Mouse (Mus musculus) c-Kit-positive CD71-negative TER-119-negative erythroid progenitor cells, embryonic 14.5 days (primary cell): ENCODE measurements around the gene Pcnx.

Experiments
- DNase-seq: peaks from one replicate; pipeline ENCODE4 v3.0.0-alpha.2; 2013; ENCODE audit warnings: low read depth

The Pcnx gene

DNA sequence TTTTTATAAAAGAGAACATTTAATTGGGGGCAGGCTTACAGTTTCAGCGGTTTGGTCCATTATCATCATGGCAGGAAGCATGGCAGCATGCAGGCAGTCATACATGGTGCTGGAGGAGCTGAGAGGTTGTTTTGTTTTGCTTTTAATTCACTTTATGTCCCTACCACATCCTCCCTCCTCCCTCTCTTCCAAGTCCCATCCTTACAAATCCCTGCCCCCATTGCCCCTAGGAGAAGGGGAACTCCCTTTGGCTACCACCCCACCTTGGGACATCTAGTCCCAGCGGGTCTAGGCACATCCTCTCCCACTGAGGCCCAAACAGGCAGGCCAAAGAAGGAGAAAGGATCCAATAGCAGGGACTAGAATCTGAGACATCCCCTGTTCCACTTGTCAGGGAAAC lies 44.6 kb downstream of the Pcnx start:
- no peak for DNase-seq

DNA sequence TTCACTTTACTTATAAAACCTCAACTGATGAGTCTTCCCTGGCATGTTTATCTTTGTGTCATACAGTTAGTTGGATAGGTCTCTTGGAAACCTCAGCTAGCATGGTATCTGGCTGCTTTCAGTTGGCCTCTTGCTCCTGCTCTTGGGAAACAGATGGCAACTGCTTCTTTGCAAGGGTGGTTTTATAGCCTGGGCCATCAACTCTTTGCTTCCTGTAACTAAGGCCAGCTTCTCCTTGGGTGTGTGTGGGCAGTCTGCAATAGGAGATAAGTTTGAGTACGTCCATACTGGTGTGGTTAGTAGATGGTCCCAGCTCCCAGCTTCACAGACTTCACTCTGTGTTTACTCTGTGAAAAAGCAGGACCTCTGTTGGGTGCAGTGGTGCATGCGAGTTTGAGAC lies 46.0 kb downstream of the Pcnx start:
- DNase-seq: no peak

DNA sequence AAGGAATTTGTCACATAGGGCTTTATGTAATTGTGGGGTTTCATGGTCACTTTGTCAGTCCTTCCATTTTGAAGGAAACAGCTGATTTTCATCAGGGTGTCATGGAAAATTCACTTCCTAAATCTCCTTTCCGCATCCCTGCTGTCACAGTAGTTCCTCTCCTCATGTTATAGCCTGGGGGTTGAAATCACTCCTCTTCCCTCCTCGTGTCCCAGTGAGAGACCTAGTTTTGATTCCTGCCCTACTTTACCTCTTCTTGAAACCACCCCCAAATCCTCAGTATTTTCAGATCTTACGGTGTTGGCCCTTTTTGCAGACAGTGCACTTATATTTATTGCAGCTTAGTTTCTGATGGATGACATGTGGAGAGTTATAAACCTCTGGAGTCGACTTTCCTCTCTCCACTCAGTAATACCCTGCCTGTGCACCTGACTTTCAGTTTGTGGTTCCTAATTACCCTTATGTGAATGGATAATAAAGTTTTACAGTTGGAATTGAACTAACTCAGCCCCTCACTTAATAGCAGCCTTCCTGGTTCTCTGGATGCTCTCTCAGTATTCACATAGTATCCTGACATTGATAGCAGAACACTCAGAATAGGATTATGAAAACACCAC lies 48.0 kb downstream of the Pcnx start:
- no peak for DNase-seq

- no peak for DNase-seq
These were observed 50.6 kb downstream of the Pcnx start for GRCm38 (mm10) chr12:81910439-81910838.

- DNase-seq: peak; percentile 63
These were observed 55.5 kb downstream of the Pcnx start for GRCm38 (mm10) chr12:81915176-81915950.

DNA sequence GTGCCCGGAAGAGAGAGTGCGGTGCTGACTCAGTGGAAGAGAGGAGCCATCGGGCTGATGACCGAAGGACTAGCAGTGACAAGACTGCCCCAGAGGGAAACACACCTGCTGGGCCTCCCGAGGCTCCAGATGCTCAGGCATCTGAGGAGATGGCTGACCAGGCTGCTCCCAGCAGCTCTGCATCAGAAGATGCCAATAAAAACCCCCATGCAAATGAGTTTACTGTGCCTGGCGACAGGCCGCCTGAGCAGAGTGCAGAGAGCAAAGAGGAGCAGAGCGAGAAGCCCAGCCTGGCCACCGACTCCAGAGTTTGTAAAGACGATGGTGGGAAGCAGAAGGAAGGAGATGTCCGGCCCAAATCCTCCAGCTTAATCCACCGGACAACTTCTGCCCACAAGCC lies 58.5 kb downstream of the Pcnx start:
- DNase-seq: no peak

DNA sequence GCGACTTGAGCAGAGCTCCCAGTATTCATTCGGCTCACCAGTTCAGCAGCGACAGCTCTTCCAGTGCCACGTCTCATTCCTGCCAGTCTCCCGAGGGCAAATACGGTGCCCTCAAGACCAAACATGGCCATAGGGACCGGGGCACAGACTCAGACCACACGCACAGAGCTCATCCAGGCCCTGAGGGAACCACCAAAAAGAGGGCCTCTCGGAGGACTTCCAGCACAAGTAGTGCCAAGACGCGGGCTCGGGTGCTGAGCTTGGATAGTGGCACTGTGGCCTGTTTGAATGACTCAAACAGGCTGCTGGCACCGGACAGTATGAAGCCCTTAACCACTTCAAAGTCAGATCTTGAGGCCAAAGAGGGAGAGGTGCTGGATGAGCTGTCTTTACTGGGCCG lies 59.1 kb downstream of the Pcnx start:
- DNase-seq: no peak

- no peak for DNase-seq
These were observed 60.2 kb downstream of the Pcnx start for GRCm38 (mm10) chr12:81920027-81920426.

- DNase-seq: no peak
These were observed 60.8 kb downstream of the Pcnx start for GRCm38 (mm10) chr12:81920614-81921013.

GRCm38 (mm10) chr12:81921785-81922184 lies 62.0 kb downstream of the Pcnx start:
- DNase-seq: no peak

- no peak for DNase-seq
These were observed 63.0 kb downstream of the Pcnx start for GRCm38 (mm10) chr12:81922838-81923237.

DNA sequence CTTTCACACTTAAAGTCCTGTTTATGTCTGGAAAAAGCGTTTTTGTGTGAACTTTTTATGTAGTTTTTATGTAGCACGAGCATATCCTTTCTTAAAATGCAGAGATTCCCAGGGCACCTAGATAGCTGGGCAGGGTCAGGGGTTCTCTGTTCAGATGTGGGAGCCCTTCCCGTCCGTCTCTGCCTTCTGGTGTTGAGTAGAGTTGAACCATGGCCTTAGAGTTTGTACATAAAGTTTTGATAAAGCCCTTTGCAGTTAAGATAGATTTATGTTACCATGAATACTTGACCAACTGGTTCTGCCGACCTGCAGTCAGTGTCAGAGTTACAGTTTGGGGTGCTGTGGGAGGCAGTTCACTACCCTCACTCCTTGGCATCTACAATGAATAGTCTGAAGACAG lies 67.3 kb downstream of the Pcnx start:
- no peak for DNase-seq

DNA sequence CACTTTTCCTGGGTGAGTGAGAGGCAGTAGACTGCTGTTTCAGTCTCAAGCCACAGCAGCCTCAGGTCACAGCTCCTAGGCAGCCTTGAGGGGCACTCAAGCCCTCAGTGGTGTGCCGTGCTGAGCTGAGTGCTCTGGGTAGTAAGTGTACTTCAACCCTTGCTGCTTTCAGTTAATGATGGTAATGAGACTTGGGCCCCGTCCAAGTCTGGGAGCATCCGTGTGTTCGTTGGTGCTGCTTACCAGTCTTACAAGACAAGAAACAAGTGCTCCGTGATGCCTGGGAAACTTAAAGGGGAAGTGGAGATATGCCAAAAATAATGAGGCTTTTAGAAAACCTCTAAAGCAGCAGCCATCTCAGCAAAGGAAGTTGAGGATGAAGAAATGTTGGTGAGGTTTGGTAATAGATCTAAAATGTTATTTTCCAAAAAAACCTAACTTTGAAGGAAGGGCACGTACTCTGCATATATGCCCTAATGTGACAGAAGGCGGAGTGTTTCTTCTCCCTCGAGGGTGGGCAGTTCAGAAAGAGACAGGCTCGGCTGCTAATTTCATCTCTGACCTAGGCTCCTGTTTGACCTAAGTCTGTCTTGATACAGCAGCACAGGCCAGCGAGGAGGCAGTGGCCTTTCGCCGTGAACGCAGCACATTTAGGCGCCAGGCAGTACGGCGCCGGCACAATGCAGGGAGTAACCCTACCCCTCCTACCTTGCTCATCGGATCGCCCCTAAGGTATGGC lies 68.0 kb downstream of the Pcnx start:
- peak; percentile 18 for DNase-seq

DNA sequence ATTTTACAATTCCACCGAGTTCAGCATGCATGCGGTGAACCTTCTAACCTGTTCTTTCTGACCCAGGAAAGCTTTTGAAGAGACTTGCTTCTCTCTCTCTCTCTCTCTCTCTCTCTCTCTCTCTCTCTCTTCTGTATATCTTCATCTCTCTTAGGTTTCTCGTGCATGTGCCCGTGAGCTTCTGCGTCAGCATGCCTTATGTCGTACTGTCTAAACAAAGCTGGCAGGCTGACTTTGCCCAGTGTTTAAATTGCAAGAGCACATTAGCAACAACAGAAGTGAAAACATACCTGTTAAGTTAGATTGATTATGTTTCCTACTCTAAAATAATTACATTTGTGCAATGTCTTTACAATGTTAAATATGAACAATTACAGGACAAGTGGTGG lies 68.6 kb downstream of the Pcnx start:
- DNase-seq: no peak

DNA sequence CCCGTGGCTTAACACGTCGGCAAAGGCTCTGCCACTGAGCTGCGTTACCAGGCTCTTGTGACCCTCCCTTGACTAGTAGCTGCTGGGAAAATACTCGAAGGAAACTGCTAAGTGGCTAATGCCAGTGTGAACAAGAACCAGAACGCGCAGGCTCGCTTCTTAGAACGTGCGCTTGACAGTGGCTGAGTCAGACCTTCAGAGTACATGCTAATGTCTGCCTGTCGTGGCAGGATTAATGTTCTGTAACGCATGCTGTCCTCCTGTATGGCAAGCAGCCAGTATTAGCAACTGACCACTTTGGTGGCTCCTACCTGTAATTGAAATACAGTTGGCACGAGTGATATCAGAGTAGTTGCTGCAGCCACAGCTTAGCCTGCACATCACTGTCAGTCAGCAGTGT lies 72.2 kb downstream of the Pcnx start:
- DNase-seq: no peak

DNA sequence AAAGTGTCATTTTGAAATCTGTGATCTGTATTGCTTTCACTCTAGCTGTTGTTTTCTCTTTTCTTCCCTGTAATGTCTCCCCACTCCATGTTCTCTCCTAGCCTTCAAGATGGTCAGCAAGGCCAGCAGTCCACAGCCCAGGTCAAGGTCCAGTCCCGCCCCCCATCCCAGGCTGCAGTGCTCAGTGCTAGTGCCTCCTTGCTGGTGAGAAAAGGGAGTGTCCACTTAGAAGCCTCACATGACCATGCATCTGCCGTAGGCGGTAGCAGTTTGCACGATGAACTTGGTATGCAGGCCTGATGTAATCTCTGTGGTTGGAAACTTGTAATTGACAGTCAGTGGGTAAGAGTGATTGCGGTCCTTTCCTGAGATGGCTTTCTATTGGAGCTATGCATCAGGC lies 73.6 kb downstream of the Pcnx start:
- peak; percentile 16 for DNase-seq

GRCm38 (mm10) chr12:81934510-81934909 lies 74.7 kb downstream of the Pcnx start:
- no peak for DNase-seq

DNA sequence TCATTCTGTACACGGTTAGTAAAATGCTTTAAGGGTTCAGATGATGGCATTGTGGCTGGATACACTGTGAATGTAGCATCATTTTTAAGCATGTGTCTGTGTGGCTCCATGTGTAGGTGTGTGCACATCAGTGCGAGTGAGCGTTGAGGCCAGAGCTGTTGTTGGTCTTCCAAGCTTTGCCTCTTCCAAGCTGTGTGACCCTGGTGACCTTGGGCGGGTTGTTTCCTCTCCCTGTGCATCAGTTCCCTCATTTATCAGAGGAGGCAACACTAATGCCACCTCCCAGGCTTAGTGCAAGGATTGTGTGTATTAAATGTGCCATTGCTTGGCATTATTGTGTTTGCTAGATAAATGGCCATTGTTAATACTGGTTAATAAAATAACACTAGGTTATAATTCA lies 76.2 kb downstream of the Pcnx start:
- no peak for DNase-seq

DNA sequence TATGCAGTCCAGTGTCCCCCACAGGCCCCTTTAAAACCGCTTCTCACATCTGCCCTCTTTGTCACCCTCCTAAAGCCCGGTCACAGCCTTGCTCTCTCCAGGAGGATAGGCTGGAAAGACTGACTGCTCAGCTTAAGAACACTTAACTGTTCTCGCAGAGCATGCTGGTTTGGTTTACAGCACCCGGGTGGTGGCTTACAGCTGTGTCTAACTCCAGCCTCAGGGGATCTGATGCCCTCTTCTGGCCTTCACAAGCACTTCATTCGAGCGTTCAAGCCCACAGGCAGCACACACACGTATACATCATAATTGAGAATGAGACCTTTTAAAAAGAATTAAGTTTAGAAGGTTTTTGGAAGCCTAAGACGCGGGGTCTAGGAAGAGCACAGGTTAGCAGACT lies 81.4 kb downstream of the Pcnx start:
- no peak for DNase-seq

- DNase-seq: no peak
These were observed 83.7 kb downstream of the Pcnx start for GRCm38 (mm10) chr12:81943331-81944062.

GRCm38 (mm10) chr12:81949026-81949425 lies 89.2 kb downstream of the Pcnx start:
- DNase-seq: no peak

DNA sequence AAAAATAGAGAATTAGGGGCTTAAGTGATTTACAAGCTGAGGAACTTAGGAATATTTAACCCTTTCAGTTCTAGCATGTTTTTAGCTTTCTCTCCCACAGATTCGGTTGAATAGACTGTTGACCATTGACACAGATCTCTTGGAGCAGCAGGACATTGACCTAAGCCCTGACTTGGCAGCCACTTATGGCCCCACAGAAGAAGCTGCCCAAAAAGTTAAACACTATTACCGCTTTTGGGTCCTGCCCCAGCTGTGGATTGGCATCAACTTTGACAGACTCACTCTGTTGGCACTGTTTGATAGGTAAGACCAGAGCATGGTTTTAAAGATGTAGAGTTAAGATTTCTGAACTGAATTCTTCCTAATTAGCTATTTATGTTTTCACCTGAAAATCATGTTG lies 90.2 kb downstream of the Pcnx start:
- DNase-seq: no peak

- no peak for DNase-seq
These were observed 98.5 kb downstream of the Pcnx start for GRCm38 (mm10) chr12:81958351-81958750.
